Mouse (Mus musculus) stomach, postnatal 0 days (tissue): Measurements from ENCODE around the gene Dst.

Source experiments
- CTCF ChIP-seq: IDR thresholded peaks from 2 replicates; pipeline ENCODE4 v1.5.1; 2016; ENCODE audit warnings: antibody characterized with exemption, low read depth, mild to moderate bottlenecking, moderate library complexity
- EP300 ChIP-seq: optimal IDR thresholded peaks from 2 replicates; pipeline ENCODE3; 2016; ENCODE audit warnings: antibody characterized with exemption

GRCm38 (mm10) chr1:34252267-34252666, 344.2 kb downstream of the Dst start:
- TF ChIP-seq CTCF (no peak), EP300 (no peak)
